ENCODE assay signal across 9 mouse cellular contexts in genomic region chr13:13362261-13362660, GRCm38 (mm10). TPM values are rescaled to one million over a fixed set of nuclear protein-coding genes. Genes with fewer than 3 reads are reported as not detected.
A peak's percentile ranks its signal among the peaks of the same experiment; 100 is the strongest.
DNase-seq lines count a peak whose midpoint lies in the region; ATAC-seq lines count a peak whose summit lies in the region.
"Not testable (repeated sequence)": the region's sequence is repeated elsewhere in the genome, so short reads cannot be mapped to it uniquely, and the experiment has no call there.
"Had no signal": no experiment of that assay in that cellular context is flagged by ENCODE, and none has a peak within 500 bp of the region (broad histone marks: within the 10 kb centered on the region; RNA-seq: fewer than 3 reads in every experiment).

No protein-coding gene starts in this region.

- not testable (repeated sequence) for H3K27me3 ChIP-seq in midbrain, embryonic 13.5 days

- peaks cover 66% of the 10 kb centered on the region for H3K36me3 ChIP-seq in midbrain, embryonic 13.5 days

- H3K4me3 ChIP-seq in midbrain, embryonic 13.5 days (replicated peaks) = not testable (repeated sequence)

- DNase-seq in cerebellum, adult 11 months = peak; percentile 10
- peak; percentile 41 to 60 for DNase-seq in cerebellum, adult 18-20 months
- peak; percentile 21 for DNase-seq in cerebellum, adult 8-10 months
- peak; percentile 33 for DNase-seq in cerebellum, adult 9-11 months
- peak; percentile 26 to 41 for DNase-seq in cerebellum, postnatal 14 days
- peak; percentile 13 to 27 for DNase-seq in cerebellum, postnatal 36 days

- not testable (repeated sequence) for H3K9me3 ChIP-seq in midbrain, embryonic 13.5 days

- not testable (repeated sequence) for H3K9ac ChIP-seq in midbrain, embryonic 13.5 days (replicated peaks)

- not testable (repeated sequence) for H3K4me2 ChIP-seq in midbrain, embryonic 13.5 days (replicated peaks)

- 0 out of 2 replicates have a peak, but pooled peaks have one; percentile 38 for ATAC-seq in midbrain, embryonic 13.5 days

- H3K4me1 ChIP-seq in midbrain, embryonic 13.5 days (replicated peaks) = not testable (repeated sequence)

- 98% methylated on average over 6 of the region's 6 CpGs for WGBS in midbrain, embryonic 13.5 days

- H3K27ac ChIP-seq in midbrain, embryonic 13.5 days = not testable (repeated sequence)

RNA-seq across cellular contexts. Expression of gene Gpr137b, which starts 31.6 kb away (rescaled TPM):
- polyA plus RNA-seq in midbrain, embryonic 13.5 days (2015; fragmentation: Nextera tagmentation; extraction: Ambion mirVana) = 28.1 and 31.7 TPM in 2 replicates
- polyA plus RNA-seq: erythroblast, embryonic 14.5 days; G1E had no signal
